Mouse (Mus musculus): ENCODE data around the gene Nek11. TPM values are rescaled to one million over a fixed set of nuclear protein-coding genes. Genes with fewer than 3 reads are reported as not detected.

The Nek11 gene
- total RNA-seq, 2 experiments from 2014 or later = not detected

DNA sequence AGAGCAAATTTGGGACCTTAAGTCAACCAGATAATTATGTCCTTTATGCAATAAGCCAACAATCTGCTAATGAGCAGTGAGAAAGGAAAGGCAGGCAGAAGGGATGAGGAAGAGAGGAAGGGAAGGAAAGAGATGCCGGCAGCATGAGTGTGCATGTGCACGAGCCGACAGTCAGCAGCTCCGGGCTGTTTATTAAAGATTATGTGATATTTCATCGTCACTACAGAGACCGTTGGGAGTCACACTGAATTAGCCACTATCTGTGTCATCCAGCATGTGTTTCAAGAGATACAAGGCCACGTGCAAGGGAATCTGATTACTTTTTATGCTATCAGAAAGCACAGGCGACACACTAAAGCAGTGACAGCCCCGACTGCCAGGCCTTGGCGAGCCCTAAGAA lies 73.5 kb downstream of the Nek11 start:
- ATAC-seq (replicated peaks; ENCODE audit: low FRiP score, poor library complexity, severe bottlenecking) = no peak

DNA sequence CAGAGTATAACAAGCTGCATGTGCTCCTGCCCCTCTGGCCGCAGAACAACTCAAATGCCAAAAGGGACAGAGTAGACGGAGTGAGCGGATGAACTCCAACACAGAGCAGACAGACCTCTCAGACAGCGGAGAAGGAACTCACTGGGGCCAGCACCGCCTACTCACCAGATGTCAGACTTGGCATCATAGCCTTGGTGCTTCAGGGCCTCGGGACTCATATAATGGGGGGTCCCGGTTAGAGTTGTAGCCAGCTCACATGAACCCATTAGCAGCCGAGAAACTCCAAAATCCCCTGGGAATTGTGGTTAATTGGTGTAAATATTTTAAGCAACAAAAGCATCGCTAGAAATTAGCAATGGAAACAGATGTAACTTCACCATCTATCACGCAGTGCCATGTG lies 82.1 kb downstream of the Nek11 start:
- ATAC-seq (replicated peaks; ENCODE audit: low FRiP score, poor library complexity, severe bottlenecking) = no peak

DNA sequence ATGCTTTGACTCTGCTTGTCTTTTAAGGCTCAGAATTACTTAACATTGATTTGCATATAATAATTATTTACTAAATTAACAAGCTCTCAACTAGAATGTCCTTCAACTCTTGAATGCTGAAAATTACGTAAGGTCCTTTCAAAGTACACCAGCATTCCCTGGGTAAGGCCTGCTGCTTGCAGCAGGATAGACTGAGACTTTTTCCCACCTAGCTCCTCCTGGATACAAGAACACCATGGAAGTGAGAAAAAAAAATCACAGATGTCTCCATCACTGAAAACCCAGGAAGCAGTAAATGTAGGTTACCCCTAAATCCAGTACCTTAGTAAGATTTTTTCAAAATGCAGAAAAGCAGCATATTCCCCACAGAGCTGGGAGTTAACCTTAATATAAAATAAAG lies 82.6 kb downstream of the Nek11 start:
- ATAC-seq (replicated peaks; ENCODE audit: low FRiP score, poor library complexity, severe bottlenecking) = no peak

DNA sequence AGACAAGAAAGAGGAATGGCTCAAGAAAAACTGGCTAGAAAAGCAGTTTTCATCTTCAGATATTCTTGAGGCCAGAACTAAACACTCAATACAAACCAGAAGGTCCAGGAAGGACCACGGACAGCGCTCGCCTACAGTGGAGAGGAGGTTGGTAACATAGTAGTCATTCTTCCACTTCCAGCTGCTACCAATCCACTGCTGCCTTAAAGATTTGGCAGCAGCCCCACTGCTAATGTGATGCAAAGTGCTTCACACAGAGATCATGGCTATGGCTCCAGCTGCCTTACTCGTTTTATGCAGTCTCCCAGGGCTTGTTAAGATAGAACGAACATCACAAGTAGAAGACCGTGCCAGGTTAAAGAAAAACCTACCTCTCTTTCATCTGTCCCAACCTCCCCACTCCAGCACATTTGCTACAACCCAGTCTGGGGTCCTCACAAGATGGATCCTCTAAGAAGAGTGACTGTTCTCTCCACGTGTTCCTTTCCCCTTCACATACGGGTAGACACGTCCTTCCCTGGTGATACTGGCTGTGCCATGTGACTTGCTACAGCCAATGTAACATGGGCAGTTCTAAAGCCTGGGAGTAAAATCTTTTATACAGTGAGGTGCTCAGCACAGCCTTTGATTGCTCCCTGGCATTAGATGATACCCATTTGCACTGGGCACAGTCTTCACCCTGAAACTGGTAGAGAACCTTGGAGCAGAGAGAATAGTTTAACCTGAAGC lies 85.6 kb downstream of the Nek11 start:
- ATAC-seq (replicated peaks; ENCODE audit: low FRiP score, poor library complexity, severe bottlenecking) = no peak

DNA sequence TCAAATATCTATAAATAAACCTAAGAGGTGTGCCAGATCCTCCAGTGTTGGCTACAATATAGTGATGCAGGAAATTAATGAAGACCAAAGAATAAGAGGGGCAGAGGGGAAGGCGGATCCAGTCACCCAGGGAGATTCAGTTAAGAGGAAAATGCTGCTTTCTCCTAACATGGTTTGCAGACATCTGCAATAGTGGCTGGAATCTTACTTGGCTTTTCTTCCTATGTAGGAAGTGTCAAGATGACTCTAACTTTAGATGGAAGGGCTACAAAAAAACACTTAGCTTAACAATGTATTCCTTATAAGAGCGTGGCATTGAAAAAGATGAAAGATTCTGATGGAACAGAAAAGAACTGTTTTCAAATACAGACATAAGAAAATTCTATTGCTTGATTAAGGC lies 89.3 kb downstream of the Nek11 start:
- no peak for ATAC-seq (replicated peaks; ENCODE audit: low FRiP score, poor library complexity, severe bottlenecking)

DNA sequence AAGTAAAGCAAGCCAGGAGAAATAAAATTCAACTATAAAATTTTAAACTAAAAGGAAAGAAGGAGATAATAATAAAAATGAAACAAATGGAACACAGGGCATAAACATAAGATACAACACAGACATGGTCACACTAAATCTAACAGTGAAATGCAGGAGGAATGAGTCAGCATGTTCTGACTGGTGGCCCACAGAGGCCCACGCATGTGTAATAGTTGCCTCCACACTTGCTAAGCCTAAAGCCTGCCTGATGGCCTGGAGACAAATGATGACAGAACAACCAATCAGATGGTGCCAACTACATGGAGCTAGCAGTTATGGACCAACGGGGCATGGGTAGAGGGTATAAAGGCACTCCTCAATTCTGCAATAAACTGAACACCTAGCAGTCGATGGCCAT lies 93.1 kb downstream of the Nek11 start:
- ATAC-seq (replicated peaks; ENCODE audit: low FRiP score, poor library complexity, severe bottlenecking) = no peak

DNA sequence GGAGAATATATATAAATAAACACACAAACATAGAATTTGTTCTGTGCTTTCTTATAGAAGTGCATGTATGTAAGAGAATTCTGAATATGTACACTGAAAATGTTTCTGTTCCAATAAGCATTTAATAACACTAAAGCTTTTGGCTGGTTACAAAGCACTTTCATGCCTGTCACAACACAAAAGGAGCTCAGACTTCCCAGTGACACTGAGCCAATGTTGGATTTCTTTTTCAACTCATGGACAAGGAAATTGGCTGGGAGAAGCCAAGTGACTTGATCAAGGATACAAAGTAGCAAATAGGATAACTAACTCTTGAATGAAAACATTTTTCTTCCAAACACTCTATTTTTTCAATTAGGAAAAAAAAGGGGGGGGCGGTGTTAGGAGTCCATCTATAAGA lies 93.9 kb downstream of the Nek11 start:
- no peak for ATAC-seq (replicated peaks; ENCODE audit: low FRiP score, poor library complexity, severe bottlenecking)

DNA sequence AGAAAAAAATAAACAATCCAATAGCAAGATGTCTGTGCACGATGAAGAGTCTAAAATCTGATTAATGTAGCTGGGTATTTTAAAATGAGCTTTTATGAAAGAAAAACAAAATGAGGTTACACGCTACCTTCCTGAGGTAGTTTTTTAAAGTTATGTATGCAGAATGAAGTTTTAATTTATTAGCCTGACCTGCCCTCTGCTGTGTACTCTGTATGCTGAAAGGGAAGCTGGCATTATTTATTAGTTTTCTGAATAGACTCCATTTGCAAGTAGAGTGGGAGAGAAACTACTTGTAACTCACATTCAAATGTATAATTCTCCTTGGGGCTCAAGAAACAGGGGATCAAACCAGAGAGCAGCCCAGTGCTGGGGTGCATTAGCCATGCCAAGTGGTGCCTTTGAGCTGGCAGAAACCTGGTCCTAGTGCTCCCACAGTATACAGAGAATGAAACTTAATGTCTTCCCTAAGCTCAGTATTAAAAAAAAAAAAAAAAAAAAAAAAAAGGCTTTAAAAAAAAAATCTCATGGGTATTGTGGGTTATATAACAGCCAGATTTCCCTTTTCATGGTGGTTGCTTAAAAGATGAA lies 94.5 kb downstream of the Nek11 start:
- ATAC-seq (replicated peaks; ENCODE audit: low FRiP score, poor library complexity, severe bottlenecking) = no peak

DNA sequence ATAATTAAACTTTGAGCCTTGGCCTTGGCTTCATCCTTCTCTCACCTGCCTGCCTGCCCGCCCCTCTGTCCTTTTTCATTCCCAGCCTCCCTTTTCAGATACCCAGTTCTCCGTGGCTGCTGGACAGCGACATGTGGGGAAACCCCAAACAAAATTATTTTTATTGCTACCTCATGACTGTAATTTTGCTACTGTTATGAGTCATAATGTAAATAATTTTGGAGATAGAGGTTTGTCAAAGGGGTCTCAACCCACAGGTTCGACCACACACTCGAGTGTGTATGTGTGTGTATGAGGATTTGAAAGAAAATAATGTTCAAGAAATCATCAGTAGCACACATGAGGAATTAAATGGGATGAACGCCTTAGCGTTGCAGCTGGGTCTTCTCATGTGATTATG lies 110.7 kb downstream of the Nek11 start:
- no peak for ATAC-seq (replicated peaks; ENCODE audit: low FRiP score, poor library complexity, severe bottlenecking)

DNA sequence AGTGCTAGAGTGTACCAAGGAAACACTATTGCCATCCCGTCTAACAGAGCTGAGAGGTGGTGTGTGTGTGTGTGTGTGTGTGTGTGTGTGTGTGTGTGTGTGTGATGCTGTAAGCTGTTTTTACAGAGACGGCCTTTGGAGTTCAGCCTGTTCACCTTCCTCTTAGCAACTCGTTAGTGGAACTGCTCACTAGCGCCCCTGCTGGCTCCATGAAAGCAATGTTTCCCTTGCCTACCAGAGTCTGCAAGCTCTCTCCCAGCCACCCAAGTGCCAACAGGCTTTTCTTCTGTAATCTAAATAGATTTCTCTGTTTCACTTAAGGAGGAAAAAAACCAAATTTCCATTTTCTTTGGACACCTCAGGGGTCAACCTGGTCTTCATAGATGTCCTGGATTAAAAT lies 112.6 kb downstream of the Nek11 start:
- no peak for ATAC-seq (replicated peaks; ENCODE audit: low FRiP score, poor library complexity, severe bottlenecking)

DNA sequence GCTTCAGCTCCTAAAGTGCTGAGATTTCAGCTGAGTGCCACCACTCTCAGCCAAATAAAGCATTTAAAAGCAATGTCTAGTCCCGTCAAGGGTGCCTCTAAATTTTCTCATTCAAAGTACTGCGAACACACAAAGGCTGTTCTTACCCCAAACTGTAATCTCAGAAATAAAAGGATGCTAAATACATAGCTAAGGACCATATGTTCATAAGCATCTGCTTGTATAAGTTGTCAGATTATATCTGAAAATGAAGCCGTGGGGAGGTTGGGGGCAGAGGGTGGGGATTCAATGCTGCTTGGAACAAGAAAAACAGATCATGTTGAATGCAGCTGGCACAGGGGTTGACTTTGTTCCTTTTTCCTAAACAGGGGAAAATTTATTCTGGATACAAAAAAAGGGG lies 120.4 kb downstream of the Nek11 start:
- no peak for ATAC-seq (replicated peaks; ENCODE audit: low FRiP score, poor library complexity, severe bottlenecking)

DNA sequence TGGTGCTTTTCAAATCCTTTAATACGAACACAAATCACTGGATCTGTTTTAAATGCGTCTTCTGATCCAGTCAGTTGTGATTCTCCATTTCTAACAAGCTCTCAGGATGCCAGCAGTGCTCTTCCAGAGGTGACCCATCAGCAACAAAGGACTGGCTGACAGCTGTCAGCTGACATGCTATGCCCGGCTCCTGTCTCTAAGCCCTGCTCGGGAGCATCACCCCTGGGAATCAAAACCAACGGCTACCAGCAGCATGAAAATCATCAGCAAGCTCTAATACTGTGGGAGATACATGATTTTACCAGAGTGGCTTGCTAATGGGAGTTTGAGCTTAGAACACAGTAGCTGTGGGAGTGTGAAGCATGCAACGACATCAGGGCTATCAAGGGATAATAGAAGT lies 121.0 kb downstream of the Nek11 start:
- ATAC-seq (replicated peaks; ENCODE audit: low FRiP score, poor library complexity, severe bottlenecking) = no peak

DNA sequence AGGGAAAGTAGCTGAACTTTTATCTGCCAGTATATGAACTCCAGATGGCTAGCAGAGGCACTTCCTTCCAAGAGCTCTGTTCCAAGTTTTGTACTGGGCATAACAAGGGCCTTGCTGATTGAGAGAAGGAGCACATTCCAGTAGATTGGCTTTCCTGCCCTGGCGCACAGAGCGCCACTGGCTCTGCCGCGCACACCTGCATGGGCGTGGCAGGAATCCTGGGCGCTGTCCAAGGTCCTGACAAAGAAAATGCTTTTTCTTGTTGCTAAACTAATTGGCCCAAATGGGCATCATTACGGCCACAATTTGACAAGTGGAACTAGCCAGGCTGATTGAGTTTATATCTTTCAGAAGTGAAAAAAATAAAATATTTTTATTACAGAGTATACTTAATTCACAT lies 123.1 kb downstream of the Nek11 start:
- no peak for ATAC-seq (replicated peaks; ENCODE audit: low FRiP score, poor library complexity, severe bottlenecking)

DNA sequence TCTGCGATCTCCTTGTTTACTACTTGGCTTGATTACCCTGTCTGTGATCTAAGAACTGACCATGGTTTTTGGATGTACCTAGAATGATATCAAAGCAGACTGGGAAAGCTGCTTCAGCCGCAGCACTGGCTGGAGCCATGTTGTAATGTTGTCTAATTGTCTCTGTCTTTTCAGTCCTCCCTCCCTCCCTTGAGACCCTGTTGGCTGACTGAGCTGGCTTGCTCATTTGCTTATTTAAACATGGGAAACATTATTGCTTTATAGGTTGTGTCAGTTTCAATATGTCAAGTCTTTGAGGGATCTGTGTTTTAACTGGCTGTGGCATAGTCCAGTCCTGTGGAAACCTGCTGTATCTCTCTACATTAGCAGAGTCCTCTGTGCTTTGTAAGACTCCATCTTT lies 132.2 kb downstream of the Nek11 start:
- no peak for ATAC-seq (replicated peaks; ENCODE audit: low FRiP score, poor library complexity, severe bottlenecking)

DNA sequence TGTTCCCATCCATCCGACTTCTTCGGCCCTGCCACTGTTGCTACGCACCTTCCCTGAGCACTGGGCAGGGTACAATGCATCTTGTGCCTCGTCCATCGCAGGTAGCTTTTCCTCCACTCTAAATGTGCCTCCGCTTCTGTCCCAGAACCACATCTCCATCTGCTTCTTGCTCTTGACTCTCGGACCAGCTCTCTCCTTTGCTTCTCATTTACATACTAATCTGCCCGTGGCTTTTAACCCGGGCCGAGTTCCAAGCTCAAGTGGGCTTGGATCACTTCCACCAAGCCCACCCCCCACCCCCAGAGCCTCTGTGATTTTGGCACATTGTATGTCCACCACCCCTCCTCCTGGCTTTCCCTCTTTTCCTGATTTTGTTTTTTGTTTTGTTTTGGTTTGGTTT lies 137.7 kb downstream of the Nek11 start:
- ATAC-seq (replicated peaks; ENCODE audit: low FRiP score, poor library complexity, severe bottlenecking) = no peak

DNA sequence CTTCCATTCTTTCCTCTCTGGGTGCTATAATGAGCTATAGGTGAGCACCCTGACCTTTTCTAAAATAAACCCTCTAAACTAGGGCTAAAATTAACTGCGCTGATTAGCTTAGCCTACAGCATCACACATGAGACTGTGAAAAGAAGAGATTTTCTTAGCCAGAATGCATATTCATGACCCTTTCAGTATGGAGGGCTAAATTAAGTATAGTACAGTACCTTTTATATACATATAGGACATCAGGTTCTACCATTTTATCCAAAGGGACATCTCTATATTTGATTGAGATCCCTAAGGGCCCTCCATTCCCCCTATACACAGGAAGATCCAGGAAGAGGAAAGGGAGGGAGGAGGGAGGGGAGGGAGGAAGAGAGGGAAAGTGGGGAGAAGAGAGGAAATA lies 141.2 kb downstream of the Nek11 start:
- no peak for ATAC-seq (replicated peaks; ENCODE audit: low FRiP score, poor library complexity, severe bottlenecking)

DNA sequence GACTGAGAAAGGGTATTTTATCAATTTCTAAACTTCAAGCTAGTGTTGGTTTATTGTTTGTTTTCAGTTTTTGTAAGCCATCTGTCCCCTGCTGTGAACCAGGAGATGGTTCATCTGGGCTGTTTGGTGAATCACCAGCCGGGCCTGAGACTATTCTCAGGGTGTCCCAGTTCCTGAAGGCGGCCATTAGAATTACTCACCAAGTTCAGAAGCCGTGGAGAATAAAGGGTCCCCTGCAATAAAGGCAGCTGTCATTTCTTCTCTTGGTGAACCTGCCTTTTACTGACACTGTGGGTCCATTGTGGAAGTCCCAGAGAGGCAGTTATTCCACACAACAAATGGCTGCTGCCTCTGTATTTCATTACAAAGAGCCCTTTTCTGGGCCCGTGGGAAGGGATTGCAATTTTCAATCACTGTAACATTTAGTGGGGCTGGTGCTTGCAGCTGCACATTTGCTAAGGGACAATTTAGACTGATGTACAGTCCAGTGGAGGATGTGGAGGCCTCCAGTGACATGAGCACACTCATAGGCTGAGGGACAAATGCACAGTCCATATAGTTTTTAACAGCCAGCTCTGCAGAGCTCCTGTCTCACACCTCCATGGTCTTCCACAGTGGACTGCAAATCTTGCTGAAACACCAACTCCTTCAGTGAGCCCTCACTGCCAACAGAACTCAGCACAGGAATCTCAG lies 142.8 kb downstream of the Nek11 start:
- ATAC-seq (replicated peaks; ENCODE audit: low FRiP score, poor library complexity, severe bottlenecking) = no peak

DNA sequence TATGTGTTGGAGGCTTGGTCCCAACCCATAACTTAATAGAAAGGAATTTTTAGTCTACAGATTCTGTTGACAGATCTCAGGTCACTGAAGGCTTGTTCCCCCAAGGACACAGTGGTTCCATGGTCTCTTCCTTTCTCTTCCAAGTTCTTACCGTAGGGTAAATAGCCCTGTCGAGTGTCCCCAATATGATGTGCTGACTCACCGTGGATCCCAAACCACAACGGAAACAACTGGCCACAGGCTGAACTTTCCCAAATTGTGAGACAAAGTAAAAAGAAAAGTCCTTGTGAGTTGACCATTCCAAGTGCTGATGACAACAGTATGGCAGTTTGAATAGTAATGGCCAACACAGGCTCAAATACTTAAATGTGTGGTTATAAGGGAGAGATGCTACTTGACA lies 144.1 kb downstream of the Nek11 start:
- ATAC-seq (replicated peaks; ENCODE audit: low FRiP score, poor library complexity, severe bottlenecking) = no peak

DNA sequence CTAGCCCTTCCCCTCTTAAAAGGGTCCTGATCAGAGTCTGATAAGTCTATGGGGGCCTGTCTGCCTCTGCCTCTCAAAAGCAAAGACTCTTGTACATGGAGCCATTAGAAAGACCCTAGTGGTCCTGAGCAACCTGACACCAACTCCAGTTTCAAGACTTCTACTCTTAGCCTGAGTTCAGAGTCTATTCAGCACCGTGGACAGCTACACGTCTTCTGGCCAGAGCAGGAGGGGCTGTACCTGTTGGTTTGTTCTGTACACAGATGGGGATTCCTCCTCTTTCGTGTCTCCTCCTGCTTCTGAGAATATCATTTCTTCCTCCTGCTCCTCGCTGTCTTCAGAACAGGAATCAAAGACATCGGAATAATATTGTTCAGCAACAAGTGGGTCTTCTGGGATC lies 151.3 kb downstream of the Nek11 start:
- ATAC-seq (replicated peaks; ENCODE audit: low FRiP score, poor library complexity, severe bottlenecking) = no peak

DNA sequence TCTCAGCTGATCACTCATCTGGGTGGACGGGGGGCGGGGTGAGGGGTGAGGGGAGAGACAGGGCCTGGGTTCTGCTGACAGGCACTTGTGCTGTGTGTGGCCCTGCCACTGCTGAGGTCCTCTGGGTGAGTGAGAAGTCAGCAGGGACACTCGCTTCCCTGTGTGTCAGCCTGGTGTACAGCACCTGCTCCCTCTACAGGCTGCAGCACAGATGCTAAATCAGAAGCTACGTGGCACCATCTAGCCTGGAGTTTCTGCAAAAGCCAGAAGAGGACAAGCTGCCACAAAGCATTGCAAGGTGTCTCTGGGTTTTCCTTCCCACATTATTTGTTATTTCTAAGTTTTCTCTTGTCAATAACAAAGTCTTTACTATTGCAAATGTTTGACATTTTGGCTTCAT lies 180.9 kb downstream of the Nek11 start:
- ATAC-seq (replicated peaks; ENCODE audit: low FRiP score, poor library complexity, severe bottlenecking) = no peak

DNA sequence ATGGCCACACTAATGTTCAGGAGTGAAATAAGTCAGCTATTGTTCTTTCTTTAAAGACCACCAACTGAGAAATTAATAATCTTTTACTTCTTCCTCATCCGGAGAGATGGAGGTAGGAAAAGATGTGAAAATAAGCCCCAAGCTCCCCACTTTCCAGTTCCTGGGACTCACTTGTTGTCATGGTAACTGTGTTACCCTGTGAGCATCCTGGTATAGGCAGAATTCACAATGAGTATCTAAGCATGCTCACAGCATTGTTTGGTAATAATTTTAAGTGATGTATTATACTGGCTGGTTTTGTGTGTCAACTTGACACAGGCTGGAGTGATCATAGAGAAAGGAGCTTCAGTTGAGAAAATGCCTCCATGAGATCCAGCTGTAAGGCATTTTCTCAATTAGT lies 195.0 kb downstream of the Nek11 start:
- ATAC-seq (replicated peaks; ENCODE audit: low FRiP score, poor library complexity, severe bottlenecking) = no peak

DNA sequence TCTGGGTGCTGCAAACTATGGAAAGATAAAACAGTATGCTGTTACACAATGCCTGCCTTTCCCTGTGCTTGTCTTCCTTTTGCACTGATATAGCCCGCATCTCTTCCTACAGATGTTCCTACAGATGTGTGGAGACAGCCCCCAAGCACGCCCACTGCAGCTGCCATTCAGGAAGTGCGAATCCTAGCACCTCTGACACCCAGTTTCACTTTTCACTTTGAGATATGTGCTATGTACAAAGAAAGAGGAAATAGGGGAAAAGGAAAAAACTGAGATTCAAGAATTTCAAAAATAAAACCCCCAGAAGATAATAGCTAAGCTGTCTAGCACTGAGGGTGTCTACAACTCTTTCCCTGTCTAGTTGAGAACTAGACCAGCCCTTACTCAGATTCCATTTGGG lies 208.6 kb downstream of the Nek11 start:
- no peak for ATAC-seq (replicated peaks; ENCODE audit: low FRiP score, poor library complexity, severe bottlenecking)
